Mouse (Mus musculus) gastrocnemius, adult 18-20 months (tissue): ENCODE measurements around the gene Slfn4. TPM values are rescaled to one million over a fixed set of nuclear protein-coding genes. Genes with fewer than 3 reads are reported as not detected.

Source experiments
- total RNA-seq, 2 experiments: library from RNA; stranded (reverse); gene quantifications; 2 replicates each; pipeline ENCODE4 v1.2.3; 2021

The Slfn4 gene
- total RNA-seq, 2 experiments from 2014 or later: 0.14 TPM; not detected in 1

Other genes starting within 250 kb of the Slfn4 start
- 10 to 100 TPM; 16.5 to 24.1 TPM for gene Slfn5, start 223.8 kb upstream of the Slfn4 start, total RNA-seq
- gene Slfn9, start 183.4 kb upstream of the Slfn4 start, total RNA-seq: under 1 TPM; 0.14 to 0.28 TPM
- gene Slfn8, start 154.4 kb upstream of the Slfn4 start, total RNA-seq: under 1 TPM; 0.11 to 0.21 TPM
- 1 to 10 TPM in 1 of 2 experiments, under 1 TPM in 1; 0.62 to 1.2 TPM for gene Slfn2, start 110.1 kb upstream of the Slfn4 start, total RNA-seq
- not detected for gene Slfn1, start 58.3 kb upstream of the Slfn4 start, total RNA-seq
- gene Slfn3, start 16.1 kb downstream of the Slfn4 start, total RNA-seq: 1 to 10 TPM in 1 of 2 experiments, under 1 TPM in 1; 0.41 to 1.3 TPM
- gene Slfn14, start 111.5 kb downstream of the Slfn4 start, total RNA-seq: not detected
- 10 to 100 TPM; 34.6 to 35.0 TPM for gene Ap2b1, start 123.8 kb downstream of the Slfn4 start, total RNA-seq
- gene Pex12, start 127.4 kb downstream of the Slfn4 start, total RNA-seq: 10 to 100 TPM; 14.0 to 15.5 TPM
- gene Rasl10b, start 234.0 kb downstream of the Slfn4 start, total RNA-seq: under 1 TPM; 0.48 to 0.90 TPM